Mouse (Mus musculus): ENCODE measurements at regions not wholly inside any gene's neighbourhood (a gene's known extent, or its start where the extent isn't known, plus 50 kb on each side); places are given as distances from the start of the nearest gene placed in this dataset.

DNA sequence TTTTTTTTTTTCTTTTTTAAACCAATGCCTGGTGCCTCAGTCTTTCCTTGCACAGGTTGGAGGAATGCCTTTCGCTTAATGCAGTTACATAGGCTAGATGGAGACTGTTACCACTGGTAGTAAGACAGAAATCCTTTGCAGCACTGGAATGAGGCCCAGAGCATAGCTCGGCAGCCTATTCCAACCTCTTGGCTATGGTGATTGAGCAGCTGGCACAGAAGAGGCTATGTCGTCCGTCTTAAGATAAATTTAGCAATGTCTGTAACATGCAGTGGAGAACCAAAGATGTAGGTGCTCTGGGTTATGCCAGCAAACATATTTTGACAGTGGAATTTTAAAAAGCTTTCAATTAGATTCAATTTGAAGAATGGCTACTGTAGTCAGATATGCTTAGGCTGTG, 343.2 kb upstream of the Fam98a start:
- peak; percentile 14 for DNase-seq (ENCODE audit: low read depth, low spot score)

DNA sequence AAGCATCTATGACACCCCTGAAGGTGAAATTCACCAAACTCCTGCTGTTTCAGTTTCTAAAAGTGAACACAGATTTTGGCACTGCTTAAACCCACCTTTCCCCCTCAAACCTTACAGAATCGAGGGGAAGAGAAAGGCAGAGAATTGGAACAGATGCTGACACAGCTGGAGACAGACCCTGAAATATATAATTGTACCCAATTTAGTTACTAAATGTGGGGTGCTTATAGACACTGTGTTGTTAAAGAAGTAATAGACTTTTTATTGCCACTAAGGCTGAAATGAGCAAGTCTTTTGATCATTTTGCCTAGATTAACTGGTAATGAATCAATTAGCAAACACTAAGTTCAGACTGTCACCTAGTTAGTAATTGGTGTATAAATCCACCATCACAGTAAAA, 341.8 kb upstream of the Fam98a start:
- DNase-seq (ENCODE audit: low read depth, low spot score), result no peak

DNA sequence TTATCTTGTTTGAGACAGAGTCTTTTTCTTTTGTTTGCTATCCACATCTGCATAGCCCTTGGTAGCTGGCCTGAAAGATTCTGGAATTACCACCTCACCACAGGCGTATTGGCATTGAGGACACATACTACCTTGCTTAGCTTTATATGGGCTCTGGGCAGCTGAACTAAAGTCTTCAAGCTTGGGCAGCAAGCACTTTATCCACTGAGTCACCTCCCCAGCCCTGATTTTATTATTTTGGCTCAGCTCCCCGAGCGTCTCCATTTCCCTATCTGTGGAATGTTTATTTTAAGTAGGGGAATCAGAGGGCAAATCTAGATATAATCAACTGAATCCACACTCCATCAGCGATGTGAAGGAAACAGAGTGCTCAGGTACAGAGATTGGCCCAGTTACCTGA, 340.4 kb upstream of the Fam98a start:
- DNase-seq (ENCODE audit: low read depth, low spot score), result no peak

DNA sequence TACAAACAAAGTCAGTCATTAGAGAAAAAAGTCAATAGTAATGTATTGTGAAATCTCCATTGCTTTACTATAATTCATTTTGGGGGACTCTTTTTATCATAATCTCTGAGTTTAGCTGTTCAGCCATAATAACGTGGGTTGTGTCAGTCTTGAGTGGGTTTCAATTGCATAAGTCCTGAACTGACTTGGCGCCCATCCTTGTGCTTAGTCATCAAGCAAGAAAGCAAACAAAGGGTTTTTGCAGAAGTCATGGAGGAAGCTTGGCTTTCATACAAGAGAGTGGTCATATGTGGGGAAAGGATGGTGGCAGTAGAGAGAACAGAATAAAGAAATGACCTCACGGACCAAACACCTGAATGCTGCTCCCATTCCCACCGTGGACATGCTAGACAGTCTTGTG, 339.8 kb upstream of the Fam98a start:
- DNase-seq (ENCODE audit: low read depth, low spot score), result no peak

DNA sequence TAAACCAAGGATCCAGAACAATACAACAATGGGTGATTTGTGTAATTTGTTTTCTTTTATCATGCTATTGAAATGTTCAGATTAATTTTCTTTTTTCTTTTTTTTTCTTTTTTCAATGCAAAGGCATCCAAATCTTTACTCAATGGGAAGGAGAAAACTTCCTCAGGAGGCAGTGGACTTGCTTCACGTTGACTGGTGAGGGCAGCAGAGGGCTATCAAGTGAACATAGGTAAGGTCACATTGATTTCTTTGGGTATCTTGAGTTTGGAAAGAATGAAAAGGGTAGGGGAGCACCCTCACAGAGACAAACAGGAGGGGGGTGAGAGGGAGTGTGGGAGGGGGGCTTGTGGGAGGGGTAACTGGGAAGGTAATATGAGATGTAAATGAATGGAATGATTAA, 326.1 kb upstream of the Fam98a start:
- no peak for DNase-seq (ENCODE audit: low read depth, low spot score)

DNA sequence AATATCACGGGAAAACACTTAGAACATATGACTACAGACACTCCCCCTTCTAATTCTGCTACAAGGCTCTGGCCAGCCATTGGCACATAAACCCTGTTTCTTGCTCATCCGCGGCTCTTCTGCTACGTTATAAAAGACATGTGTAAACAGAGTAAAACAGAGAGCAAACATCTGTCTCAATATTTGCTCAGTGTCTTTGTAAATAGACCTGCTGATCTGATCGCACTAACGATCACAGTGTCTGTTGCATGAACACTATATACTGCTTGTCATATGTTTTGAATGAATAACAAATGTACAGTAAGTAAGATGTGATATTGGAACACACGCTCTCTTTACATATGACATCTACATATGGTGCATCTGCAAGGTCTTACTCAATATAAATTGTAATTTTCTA, 325.1 kb upstream of the Fam98a start:
- no peak for DNase-seq (ENCODE audit: low read depth, low spot score)

DNA sequence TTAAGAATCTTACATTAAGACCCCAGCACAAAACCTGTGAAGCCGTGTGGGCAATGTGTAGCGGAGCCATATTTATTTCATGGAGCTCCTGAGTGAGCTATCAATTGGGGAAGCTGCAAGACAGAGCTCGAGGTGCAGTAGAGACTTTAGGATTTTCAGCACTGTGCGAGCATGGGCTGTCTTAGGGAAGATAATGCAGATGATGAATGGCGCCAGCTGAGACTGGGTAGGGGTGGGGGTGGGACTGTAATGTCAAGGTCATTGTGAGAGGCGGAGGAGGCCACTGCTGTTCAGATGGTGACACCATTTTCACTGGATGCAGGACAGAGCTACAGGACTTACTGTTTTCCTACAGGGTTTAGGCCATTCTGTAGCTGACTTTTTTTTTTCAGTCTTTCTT, 322.8 kb upstream of the Fam98a start:
- DNase-seq (ENCODE audit: low read depth, low spot score), result no peak

DNA sequence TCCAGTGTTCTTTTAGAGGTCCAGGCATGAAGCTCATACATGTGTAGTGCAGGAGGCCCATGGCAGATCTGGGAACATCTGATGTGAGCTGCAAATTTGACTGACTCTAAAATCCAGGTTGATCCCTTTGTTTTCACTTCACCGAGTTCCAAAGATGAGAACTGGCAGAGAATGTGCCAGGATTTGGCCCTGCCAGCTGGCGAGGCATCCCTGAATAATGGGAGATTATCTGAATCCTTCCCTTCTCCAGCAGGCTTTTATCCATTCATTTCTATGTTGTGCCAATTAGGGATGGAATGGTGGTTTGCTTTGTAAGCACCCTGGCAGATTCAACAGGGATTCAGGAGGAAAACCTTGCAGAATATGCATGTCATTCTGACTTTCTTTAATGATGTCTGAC, 318.7 kb upstream of the Fam98a start:
- no peak for DNase-seq (ENCODE audit: low read depth, low spot score)

DNA sequence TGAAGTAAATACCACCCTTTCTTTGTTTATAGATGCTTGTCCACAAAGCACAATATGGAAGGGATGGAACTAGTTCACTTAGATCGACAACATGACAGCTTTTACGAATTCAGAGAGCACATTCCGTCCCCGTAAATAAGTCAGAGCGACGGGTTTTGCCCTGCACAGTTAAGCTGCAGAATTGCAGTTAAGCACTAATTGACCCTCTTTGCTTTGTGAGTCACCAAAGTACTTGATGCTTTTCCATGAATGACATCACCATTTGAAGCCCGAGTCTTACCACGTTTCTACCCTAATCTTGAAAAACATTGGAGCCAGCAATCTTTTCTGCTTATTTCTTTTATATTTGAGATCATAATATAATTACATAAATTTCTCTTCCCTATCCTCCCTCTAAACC, 305.3 kb upstream of the Fam98a start:
- peak; percentile 32 for DNase-seq (ENCODE audit: low read depth, low spot score)

DNA sequence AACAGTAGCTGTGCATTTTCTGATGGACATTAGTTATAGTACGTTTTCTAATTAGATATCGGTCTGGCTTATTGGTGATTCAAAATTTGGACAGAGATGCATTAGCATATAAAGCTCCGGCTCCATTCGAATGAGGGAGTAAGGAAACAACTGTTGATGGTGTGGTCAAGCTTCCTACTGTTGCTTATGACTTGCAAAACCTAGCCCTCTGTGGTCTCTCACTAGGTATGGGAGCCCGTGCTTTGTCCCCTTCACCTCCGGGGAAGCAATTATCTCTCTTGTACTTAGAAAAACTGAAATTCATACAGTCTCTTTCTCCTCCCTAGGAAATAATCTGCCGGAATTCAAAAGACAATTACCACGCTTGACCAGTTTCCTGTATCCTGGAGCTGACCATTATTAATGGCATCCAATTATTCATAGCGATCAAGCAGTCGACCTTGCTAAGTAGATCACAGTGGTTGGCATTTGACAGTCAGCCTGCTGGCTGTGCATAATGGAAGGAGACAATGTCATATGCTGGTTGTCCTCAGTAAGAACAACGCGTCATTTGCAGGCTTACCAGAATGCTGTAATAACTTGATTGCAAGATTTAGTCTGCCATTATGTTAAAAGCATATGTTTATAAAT, 264.4 kb upstream of the Fam98a start:
- DNase-seq (ENCODE audit: low read depth, low spot score), result no peak

DNA sequence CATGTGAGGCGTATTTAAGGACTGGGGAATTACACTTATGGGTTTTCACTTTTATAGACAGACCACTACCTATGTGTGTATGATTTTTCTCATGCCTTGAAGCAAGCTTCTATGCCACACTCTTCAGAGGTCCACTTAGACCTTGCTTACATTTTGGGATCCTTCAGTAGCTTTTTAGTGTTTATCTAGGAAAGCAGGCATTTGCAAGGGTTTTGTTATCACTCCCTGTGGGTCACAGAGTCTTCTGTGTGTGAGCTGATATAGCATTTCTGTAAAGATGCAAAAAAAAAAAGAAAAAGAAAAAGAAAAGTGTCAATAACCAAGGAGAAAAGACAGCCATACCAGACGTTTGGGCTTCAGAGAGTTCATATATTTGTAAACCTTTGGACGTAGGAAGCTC, 260.4 kb upstream of the Fam98a start:
- no peak for DNase-seq (ENCODE audit: low read depth, low spot score)

DNA sequence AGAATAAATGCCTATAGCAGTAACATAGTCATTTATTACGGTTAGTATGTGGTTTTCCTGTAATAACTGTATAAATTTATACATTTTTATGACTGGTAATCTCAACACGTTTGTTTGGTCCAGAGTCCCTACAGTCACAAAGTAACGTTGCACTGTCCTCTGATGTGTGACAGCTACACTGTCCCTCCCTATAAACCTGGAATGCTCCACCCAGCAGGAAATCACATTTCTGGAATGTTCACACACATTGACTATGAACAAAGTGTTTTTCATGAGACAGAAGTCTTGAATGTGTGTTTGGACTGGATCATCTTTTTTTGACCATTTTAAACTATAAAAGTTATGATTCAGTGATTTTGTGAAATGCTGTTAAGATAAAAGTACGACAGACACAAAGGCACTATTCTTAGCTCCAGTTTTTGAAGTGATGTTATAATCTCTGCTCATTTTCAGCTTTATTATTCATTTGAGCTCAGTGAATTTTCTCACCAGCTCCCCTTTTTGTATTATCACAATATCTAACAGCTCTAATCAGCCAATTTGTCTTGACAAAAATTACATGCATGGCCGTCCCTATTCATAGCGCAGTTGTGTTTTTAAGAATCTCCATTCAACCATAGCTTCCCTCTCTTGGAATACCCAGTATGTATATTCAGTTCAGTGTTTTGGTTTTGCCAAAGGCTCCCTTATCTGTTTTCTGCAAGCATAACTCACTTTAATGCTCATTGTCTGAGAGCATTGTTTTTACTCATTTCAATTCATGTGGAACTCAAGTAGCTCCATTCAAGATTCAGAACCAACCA, 257.0 kb upstream of the Fam98a start:
- DNase-seq (ENCODE audit: low read depth, low spot score), result no peak

DNA sequence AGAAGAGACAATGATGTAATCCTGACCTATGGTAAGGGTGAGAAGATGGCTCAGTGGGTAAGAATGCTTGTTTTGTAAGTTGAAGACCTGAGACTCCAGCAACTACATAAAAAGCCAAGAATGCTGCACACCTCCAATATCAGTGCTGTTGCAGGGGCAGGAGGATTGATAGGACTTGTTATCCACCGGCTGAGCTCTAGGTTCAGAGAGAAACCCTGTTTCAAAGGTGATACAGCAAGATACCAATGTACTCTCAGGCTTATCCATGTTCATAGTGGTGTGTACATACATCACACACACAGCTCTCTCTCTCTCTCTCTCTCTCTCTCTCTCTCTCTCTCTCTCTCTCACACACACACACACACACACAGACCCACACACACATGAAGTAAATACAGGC, 256.3 kb upstream of the Fam98a start:
- DNase-seq (ENCODE audit: low read depth, low spot score), result no peak

DNA sequence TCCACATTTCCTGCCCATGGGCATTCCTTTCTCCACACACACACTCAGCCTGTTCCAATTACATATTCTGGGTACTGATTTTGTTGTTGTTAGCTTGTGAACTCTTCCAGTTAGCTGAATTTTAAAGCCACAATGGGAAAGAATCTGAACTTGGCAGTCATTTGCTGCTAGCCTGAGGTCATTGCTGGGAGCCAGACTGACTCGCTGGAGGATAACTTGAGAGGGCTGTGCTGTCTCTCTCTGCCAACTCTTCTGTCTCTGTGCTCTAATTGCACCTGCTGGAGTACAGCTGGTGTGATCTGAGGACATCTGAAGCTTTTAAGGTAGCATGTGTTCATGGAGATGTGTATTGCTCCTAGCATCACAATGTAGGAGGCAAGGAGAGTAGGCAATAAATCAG, 252.6 kb upstream of the Fam98a start:
- DNase-seq (ENCODE audit: low read depth, low spot score), result peak; percentile 62

DNA sequence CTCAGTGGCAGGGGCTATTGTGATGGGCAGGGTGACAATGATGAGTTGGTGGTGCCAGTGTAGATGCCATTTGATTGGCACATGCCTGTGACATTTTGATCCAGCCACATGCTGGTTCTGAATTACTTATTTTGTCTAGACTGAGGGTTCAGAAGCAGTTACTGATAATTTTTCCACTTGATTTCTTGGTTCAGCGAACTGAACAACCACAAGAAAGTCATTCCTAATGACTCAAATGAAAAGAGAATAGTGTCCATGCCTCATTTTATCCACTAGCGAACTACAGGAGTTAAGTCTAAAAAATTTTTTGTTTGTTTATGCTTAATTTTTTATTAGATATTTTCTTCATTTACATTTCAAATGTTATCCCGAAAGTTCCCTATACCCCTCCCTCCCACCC, 244.6 kb upstream of the Fam98a start:
- no peak for DNase-seq (ENCODE audit: low read depth, low spot score)

DNA sequence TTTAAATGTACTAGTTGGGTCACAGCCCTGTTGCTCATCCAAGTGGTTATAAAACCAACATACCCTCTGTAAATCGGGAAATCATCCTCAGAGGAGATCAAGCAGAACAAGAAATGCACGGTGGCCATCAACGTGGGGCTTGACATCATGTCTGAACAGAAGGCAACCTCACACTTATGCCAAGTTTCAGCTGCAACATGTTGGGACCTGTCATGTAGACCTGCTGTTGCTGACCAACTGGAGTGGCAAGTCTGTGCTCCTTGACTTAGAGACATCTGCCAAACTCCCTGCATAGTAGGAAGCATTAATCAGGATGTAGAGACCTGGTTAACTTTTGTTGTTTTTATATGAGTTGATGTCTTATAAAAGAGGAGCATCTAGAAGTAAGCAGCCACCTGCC, 244.0 kb upstream of the Fam98a start:
- no peak for DNase-seq (ENCODE audit: low read depth, low spot score)

DNA sequence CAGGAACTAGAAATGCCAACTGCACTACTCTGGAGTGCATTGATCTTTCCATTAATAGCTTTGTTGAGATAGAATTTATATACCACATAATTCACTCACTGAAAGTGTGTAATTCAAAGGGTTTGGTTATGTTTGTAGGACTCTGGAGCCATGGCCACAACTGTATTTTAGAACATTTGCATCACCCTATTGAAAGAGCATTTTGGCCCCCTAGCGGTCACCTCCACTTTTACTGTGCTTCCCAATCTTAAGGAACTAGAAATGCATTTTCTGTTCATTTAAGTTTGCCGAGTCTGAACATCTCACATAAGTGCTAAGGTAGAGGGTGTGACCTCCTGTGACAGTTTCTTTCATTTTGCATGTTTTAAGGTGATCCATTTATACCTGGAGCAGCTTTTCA, 228.0 kb upstream of the Fam98a start:
- no peak for DNase-seq (ENCODE audit: low read depth, low spot score)

DNA sequence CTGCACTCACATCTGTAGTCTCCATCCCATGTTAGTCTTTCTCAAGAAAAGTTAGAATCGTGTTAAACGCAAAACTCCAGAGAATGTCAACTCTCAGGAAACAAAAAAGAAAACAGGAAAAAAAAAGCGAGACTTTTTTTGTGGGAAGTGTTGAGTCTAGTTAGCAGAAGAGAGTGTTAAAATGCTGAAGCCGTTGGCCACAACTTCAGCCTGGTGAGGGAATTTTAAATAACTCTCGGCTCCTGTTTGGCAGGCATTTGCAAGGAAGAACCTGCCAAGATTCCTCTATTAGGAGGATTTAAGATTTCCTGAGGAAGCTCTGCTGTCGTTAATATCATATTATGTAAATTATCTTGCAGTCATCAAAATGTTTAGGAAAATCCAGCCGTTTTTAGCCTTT, 224.9 kb upstream of the Fam98a start:
- DNase-seq (ENCODE audit: low read depth, low spot score), result no peak

DNA sequence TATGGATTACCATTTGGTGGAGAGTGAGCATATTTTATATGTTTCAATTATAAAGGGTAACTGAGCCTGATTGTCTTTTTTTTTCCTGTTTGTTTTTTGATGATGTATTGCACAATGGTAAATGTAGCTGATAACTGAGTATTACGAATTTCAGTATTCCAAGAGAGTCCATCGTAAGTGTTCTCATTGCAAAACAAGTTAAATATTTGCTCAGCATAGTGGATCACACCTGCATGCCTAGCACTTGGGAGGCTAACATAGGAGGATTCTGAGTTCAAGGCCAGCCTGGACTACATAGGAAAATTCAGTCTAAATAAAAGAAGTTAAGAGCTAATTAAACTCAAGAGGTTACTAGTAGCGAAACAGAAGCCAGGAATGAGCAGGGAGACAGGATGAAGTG, 223.8 kb upstream of the Fam98a start:
- no peak for DNase-seq (ENCODE audit: low read depth, low spot score)

DNA sequence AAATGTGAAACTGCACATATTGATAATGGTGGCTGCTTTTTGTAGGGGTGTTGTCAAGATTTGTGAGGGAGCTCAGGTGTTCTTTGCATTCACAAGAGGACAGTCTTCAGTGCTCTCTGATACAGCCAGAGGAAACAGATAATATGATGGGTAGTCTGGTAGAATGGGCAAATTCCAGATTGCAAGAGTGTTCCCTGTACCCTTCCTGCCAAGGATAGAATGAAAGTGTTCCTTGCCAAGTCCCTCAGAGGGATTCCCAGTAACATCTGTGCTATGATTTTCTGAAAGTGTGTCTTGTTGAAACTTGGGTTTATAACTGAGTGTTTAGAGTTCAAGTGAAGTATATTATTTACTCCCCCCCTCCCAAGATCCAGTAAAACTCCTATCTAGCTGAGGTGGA, 221.1 kb upstream of the Fam98a start:
- DNase-seq (ENCODE audit: low read depth, low spot score), result no peak

DNA sequence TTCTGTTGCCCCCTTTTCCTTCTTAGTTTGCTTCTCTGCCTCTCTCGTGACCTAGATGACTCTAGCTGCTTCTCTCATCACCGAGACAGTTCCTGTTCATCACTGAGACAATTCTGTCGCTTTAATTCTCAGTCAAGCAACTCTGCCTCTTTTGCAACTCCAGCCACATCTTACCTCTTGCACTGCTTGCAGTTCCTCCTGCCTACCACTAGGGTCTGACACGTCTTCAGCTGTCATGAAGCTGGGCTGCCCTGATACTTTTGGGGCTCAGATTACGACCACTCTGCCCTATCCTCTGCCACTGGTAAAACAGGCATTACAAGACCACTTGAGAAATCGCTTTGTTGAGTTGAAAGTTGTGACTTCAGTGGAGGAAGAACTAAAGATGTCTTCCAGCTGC, 216.9 kb upstream of the Fam98a start:
- DNase-seq (ENCODE audit: low read depth, low spot score), result no peak

DNA sequence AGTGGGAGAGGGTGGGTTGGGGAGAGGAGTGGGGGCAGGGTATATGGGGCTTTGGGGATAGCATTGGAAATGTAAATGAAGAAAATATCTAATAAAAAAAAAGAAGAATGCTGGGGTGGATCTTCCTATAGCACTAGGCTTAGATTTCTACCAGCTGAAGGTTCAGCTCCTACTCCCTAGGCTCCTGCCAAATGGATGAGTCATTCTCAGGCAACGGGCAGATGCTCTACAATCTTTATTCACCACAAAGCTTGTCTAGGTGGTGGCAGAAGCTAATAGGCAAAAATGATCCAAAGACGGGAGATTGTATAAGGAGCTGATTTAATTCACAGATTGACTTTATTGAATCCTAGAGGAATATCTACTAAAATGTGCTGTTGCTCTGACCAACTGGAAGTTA, 211.6 kb upstream of the Fam98a start:
- no peak for DNase-seq (ENCODE audit: low read depth, low spot score)

DNA sequence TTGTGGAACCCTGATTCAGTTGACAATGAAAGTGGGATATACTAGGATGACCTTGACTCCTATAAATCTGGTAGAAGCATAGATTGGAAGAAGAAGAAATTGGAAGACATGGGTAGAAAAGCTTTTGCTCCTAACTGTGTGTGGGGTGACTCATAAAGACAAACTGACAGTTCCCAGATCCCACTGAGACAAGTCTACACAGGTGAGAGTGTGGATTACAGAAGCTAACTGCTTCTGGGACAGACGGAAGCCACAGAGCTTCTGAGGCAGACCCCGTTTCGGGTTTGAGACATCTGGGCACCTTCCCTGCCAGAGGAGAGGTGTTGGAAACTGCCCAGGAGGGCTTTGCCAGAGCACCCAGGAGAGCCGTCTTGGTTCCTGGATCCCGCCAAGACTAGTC, 204.7 kb upstream of the Fam98a start:
- no peak for DNase-seq (ENCODE audit: low read depth, low spot score)

DNA sequence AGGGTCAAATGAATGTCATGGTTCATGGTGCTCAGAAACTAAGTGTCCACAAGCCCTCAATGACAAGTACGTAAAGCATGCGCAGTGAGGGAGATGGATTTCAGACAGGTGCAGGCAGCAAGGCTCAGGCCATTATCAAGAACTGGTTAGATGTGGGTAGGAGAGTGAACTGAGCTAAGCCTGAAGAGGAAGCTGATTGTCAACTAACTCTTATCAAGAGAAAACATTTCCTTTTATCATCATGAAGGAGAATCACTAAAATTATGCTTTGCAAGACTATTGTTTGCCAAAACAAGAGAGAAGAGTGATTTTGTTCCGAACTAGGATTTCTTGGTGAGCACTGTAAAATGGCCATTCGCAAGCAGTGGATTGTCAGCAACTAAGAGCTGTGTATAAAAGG, 164.7 kb upstream of the Fam98a start:
- no peak for DNase-seq (ENCODE audit: low read depth, low spot score)
